ENCODE assay signal across 24 mouse cellular contexts in genomic region chr9:16228919-16229318, GRCm38 (mm10).
"Had no signal": no experiment of that assay in that cellular context is flagged by ENCODE, and none has a peak within 500 bp of the region (broad histone marks: within the 10 kb centered on the region; RNA-seq: fewer than 3 reads in every experiment).

No protein-coding gene starts in this region.

- H3K4me2 ChIP-seq: heart, embryonic 11.5 days; heart, embryonic 13.5 days; heart, embryonic 15.5 days; hindbrain, embryonic 13.5 days; intestine, embryonic 15.5 days; limb, embryonic 12.5 days; liver, embryonic 11.5 days had no signal

- H3K4me1 ChIP-seq: heart, embryonic 15.5 days; intestine, embryonic 15.5 days had no signal

- H3K27ac ChIP-seq: heart, adult 2 months; heart, embryonic 13.5 days; heart, embryonic 15.5 days; hindbrain, embryonic 13.5 days; intestine, embryonic 15.5 days; layer of hippocampus, adult 2 months; left cerebral cortex, adult 2 months; limb, embryonic 10.5 days; limb, embryonic 12.5 days had no signal

- H3K27me3 ChIP-seq: heart, embryonic 13.5 days; heart, embryonic 15.5 days; hindbrain, embryonic 13.5 days; intestine, embryonic 15.5 days; limb, embryonic 12.5 days had no signal

- H3K4me3 ChIP-seq: heart, adult 2 months; heart, embryonic 13.5 days; heart, embryonic 15.5 days; hindbrain, embryonic 13.5 days; intestine, embryonic 15.5 days; layer of hippocampus, adult 2 months; left cerebral cortex, adult 2 months; limb, embryonic 10.5 days; limb, embryonic 12.5 days had no signal

- H3K36me3 ChIP-seq: heart, embryonic 13.5 days; heart, embryonic 15.5 days; hindbrain, embryonic 13.5 days; intestine, embryonic 15.5 days; limb, embryonic 10.5 days; limb, embryonic 12.5 days had no signal

- DNase-seq: gastrocnemius, postnatal 14 days; gastrocnemius, postnatal 36 days; heart, adult 2 months; heart, postnatal 14 days; heart, postnatal 36 days; kidney, adult 18-20 months; kidney, adult 8-10 months; kidney, postnatal 10 days; kidney, postnatal 25 days; kidney, postnatal 4 days; liver had no signal

- H3K9me3 ChIP-seq: heart, embryonic 13.5 days; heart, embryonic 15.5 days; hindbrain, embryonic 13.5 days; intestine, embryonic 15.5 days; limb, embryonic 10.5 days; limb, embryonic 12.5 days had no signal

- H3K9ac ChIP-seq: heart, embryonic 13.5 days; heart, embryonic 15.5 days; hindbrain, embryonic 13.5 days; intestine, embryonic 15.5 days; limb, embryonic 12.5 days had no signal

- ATAC-seq: hindbrain, embryonic 16.5 days; inflammation-experienced regulatory T-cells, adult 6 months; intestine, embryonic 15.5 days; intestine, postnatal 0 days had no signal
